Mouse (Mus musculus) CH12.LX (cell line): ENCODE measurements at regions not wholly inside any gene's neighbourhood (a gene's known extent, or its start where the extent isn't known, plus 50 kb on each side); places are given as distances from the start of the nearest gene placed in this dataset.

Source experiments
- CTCF ChIP-seq, 2 experiments: IDR thresholded peaks in 1 of 2; conservative IDR thresholded peaks in 1 of 2; 2 replicates each; pipeline ENCODE4 v1.5.1; 2011 to 2012; ENCODE audit warnings: low read depth in 2 of 2, low read length in 2 of 2, improper control_type of control experiment in 1 of 2, inconsistent platforms in 1 of 2, mild to moderate bottlenecking in 1 of 2, moderate library complexity in 1 of 2
- SMC3 ChIP-seq: IDR thresholded peaks from 2 replicates; pipeline ENCODE4 v1.6.1; 2011; ENCODE audit warnings: low read depth, low read length, improper control_type of control experiment
- ZNF384 ChIP-seq: IDR thresholded peaks from 2 replicates; pipeline ENCODE4 v1.6.1; 2012; ENCODE audit warnings: low read depth, low read length, improper control_type of control experiment, inconsistent platforms

DNA sequence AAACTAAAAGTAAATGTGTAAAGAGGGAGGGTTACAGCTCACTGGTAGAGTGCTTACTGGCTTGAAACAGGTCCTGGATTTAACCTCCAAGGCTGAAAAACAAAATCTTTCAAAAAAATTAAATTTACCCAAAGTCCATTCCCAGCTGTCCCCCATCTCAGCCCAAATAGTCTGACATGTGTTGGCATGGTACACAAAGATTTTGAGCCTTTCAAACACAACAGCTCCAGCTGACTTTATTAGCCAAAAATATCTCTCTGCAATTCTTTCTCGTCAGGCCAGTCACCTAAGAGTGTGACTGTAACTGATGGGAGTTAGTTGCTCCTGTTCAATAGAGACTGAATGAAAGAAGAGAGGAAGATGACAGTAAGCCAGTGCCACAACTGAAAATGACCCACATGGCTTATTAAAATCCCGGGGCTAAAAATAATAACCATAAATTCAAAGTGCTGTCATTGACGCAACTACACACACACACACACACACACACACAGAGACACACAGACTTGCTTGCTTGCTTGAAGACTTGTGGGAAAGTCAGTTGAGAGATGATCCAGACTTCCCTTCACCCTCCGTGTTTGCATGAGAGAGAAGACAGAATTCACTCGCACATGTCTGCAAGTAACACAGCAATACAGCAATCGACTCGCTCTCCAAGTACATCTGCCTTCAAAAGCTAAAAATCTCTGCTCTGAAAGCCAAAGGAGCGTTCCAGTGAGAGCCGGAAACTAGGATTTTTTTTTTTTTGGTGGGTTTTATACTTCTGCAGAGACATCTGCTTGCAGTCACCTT is 214.1 kb upstream of the Rnd3 start:
- TF ChIP-seq ZNF384: no peak
- no peak for TF ChIP-seq CTCF (conservative IDR thresholded peaks at IDR 0.05 in 1 of 2, IDR thresholded peaks at IDR 0.05 in 1 of 2; ENCODE audit: low read depth in 2 of 2, low read length in 2 of 2)
- no peak for TF ChIP-seq SMC3
